Mouse (Mus musculus) heart, postnatal 0 days (tissue): ENCODE measurements around the gene Nt5dc2.

Experiments used
- CTCF ChIP-seq: IDR thresholded peaks from 2 replicates; pipeline ENCODE4 v1.5.1; 2016; ENCODE audit warnings: antibody characterized with exemption, control low read depth, low read depth
- EP300 ChIP-seq: IDR thresholded peaks from 2 replicates; pipeline ENCODE4 v1.6.1; 2016; ENCODE audit warnings: antibody characterized with exemption, low read depth

DNA sequence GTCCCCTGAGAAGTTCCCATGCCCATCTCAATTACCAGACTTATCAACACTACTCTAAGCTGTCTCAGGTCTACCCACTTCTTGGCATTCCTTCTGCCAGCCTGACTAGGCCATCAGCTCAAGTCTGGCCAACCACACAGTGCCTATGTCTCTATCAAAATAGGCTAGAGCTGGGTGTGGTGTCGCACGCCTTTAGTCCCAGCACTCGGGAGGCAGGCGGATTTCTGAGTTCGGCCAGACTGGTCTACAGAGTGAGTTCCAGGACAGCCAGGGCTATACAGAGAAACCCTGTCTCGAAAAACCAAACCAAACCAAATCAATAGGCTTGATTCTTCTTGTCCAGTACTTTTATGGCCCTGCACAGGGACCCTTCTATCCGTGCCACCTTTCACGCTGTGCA lies 4.0 kb upstream of the Nt5dc2 start:
- no peak for TF ChIP-seq CTCF
- TF ChIP-seq EP300 = no peak
